Mouse (Mus musculus): ENCODE results near the gene Armc8. TPM values are rescaled to one million over a fixed set of nuclear protein-coding genes. Genes with fewer than 3 reads are reported as not detected.

Armc8 gene
- 31.4 and 32.7 TPM in 2 replicates for polyA plus RNA-seq (2021; fragmentation: Nextera tagmentation)
- long read RNA-seq, experiment 1, full-length matches to known transcripts, result 44 of 81 reads
- long read RNA-seq, experiment 1, partial matches to known transcripts, result 11 of 81 reads
- long read RNA-seq, experiment 1, other reads (novel, unspliced or antisense), result 26 of 81 reads
- long read RNA-seq, experiment 2, full-length matches to known transcripts, result 274 of 349 reads
- long read RNA-seq, experiment 2, partial matches to known transcripts, result 10 of 349 reads
- long read RNA-seq, experiment 2, other reads (novel, unspliced or antisense), result 65 of 349 reads

GRCm38 (mm10) chr9:99568347-99569070 lies at the start of gene Armc8:
Gene Armc8 (minus strand): TSS chr9:99568899.

GRCm38 (mm10) chr9:99612202-99612601 lies 43.5 kb upstream of the Armc8 start, which contains the start of gene A4gnt:
Gene A4gnt (plus strand): TSS chr9:99612502.

DNA sequence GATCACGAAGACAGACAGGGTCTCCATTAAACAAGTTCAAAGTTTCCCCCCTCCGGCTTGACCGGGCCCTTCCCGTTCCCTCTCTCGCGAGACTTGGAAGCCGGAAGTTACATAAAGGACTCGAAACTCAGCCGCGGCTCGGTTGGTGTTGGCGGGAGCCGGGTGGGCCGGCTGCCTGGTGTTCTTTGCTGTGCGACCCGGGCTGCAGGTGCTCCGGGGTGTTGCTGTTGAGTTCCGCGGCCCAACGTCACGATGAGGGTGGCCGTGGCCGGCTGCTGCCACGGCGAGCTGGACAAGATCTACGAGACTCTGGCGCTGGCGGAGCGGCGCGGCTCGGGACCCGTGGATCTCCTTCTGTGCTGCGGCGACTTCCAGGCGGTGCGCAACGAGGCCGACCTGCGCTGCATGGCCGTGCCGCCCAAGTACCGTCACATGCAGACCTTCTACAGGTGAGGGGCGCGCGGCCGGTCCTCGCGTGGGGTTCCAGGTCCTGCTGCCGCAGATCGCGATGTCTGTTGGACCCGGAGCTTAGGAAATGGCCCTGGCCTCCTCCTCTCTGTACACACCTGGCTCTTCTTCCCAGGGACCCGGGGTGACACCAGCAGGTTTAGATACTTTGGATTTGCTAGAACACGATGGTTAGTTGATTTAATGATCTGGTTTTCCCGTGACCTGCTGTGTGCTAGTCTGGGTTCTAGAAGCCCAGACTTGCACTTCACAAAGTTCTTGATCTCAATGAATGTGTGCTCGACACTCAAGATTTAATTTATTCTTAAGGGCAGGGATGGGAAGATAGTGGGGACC lies 7.2 kb upstream of the Armc8 start, which contains the start of gene Dbr1:
TSS of gene Dbr1 (plus strand) at position 123 of the 804 bp plus-strand sequence.

GRCm38 (mm10) chr9:99451161-99451560 lies 117.5 kb downstream of the Armc8 start, which contains the start of gene Nme9:
Gene Nme9 (plus strand): TSS chr9:99451475.

GRCm38 (mm10) chr9:99437031-99437764 lies 131.5 kb downstream of the Armc8 start, which contains the start of gene Mras:
Gene Mras (minus strand): TSS chr9:99437381.

Other genes starting within 250 kb of the Armc8 start
- gene Esyt3, start 210.3 kb downstream of the Armc8 start, polyA plus RNA-seq (2021; fragmentation: Nextera tagmentation), result 0.46 and 0.69 TPM in 2 replicates
- 186 and 220 TPM in 2 replicates for gene Mras, start 131.5 kb downstream of the Armc8 start, polyA plus RNA-seq (2021; fragmentation: Nextera tagmentation)
- gene Nme9, start 117.4 kb downstream of the Armc8 start, polyA plus RNA-seq (2021; fragmentation: Nextera tagmentation), result 3.4 and 4.0 TPM in 2 replicates
- 11.3 and 12.8 TPM in 2 replicates for gene Dbr1, start 6.9 kb upstream of the Armc8 start, polyA plus RNA-seq (2021; fragmentation: Nextera tagmentation)
- 0.05 TPM in 1 of 2 replicates, not detected in the other for gene A4gnt, start 43.6 kb upstream of the Armc8 start, polyA plus RNA-seq (2021; fragmentation: Nextera tagmentation)
- 4.5 and 5.2 TPM in 2 replicates for gene Dzip1l, start 60.6 kb upstream of the Armc8 start, polyA plus RNA-seq (2021; fragmentation: Nextera tagmentation)
- gene Cldn18, start 148.4 kb upstream of the Armc8 start, polyA plus RNA-seq (2021; fragmentation: Nextera tagmentation), result not detected in 2 replicates

Data from layer of hippocampus, adult 6 months (tissue).